Mouse (Mus musculus) cerebellum, adult 2 months (tissue): ENCODE data around the gene Barx1.

Experiments
- CTCF ChIP-seq: fragments of 200-500 bp; IDR thresholded peaks from 2 replicates; pipeline ENCODE4 v1.5.1; 2011; ENCODE audit warnings: low read depth, mild to moderate bottlenecking, control low read depth, low read length, moderate library complexity, borderline replicate concordance; ENCODE audit not compliant: insufficient read depth
- POLR2A ChIP-seq: fragments of 200-500 bp; IDR thresholded peaks from 2 replicates; pipeline ENCODE4 v1.6.1; 2011; ENCODE audit warnings: low read length, control low read depth, borderline replicate concordance; ENCODE audit not compliant: insufficient read depth

DNA sequence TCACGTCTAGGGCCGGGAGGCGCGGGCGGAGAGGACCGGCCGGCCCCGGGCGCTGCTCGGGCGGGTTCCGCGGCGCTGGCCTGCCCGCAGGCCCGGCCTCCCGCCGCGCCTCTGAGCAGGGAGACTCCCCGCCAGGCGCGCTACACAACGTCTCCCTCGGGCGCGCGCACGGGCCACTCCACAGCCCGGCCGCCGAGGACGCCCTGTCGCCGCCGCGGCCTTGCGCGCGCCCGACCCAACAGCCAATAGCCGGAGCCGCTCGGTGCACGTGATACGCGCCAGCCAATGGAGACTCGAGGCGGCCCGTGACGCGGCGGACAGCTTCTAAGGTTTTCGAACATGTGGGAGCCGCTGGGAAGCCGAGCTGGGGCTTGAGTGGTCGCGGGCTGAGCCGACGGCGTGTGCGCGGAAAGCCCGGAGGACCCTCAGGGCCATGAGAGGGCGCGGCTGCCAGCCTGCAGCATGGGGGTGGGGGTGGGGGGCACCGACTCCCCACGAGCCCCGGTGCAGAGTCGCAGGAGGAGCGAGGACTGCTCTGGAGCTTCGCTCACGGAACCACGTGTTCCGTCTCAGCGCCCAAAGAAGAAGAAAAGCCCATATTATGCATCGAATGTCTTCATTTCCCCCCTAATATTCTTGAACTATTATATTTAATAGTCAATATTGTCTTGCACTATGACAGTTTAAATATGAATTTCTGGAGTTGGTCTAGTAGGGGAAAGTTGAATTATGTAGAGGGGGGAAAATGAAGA is 37.2 kb upstream of the Barx1 start, which contains the start of gene Ptpdc1:
- TF ChIP-seq CTCF (no peak), POLR2A (peak; percentile 61)
